Mouse (Mus musculus): Measurements from ENCODE around the gene Lmna.

The Lmna gene

GRCm38 (mm10) chr3:88538271-88539145, 28.8 kb upstream of the Lmna start:
- no peak for DNase-seq (ENCODE audit: low read depth)

DNA sequence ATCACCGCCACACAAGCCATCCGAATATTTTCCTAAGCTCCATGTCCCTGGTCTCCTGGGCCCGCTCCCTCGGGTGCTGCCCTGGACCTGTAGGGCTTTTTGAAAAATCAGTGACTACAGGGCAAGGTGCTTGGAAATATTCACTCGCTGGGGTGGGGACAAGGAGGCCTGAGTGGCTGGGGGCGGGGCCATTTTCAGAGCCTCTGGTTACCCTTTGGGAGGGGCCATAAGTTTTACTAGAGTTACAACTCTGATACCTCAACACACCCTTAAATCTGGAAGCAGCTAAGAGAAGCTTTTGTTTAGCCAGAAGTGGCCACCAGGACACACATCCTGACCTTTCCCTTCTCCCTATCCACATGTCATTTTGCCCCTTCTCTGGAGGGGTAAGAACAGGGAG, 27.4 kb upstream of the Lmna start:
- no peak for DNase-seq (ENCODE audit: low read depth)

DNA sequence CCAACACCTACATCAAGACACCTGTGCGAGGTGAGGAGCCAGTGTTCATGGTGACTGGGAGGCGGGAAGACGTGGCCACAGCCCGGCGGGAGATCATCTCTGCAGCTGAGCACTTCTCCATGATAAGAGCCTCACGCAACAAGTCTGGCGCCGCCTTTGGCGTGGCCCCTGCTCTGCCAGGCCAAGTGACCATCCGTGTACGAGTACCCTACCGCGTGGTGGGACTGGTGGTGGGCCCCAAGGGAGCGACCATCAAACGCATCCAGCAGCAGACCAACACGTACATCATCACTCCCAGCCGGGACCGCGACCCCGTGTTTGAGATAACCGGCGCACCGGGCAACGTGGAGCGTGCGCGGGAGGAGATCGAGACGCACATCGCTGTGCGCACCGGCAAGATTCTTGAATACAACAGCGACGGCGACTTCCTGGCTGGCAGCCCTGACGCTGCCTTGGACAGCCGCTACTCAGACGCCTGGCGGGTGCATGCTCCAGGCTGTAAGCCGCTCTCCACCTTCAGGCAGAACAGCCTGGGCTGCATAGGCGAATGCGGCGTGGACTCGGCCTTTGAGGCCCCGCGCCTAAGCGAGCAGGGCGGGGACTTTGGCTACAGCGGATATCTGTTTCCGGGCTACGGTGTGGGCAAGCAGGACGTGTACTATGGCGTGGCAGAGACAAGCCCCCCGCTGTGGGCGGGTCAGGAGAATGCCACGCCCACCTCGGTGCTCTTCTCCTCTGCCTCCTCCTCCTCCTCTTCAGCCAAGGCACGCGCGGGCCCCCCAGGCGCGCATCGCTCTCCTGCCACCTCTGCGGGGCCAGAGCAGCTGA, 26.6 kb upstream of the Lmna start:
- no peak for DNase-seq (ENCODE audit: low read depth)

- no peak for DNase-seq (ENCODE audit: low read depth)
These were observed 25.8 kb upstream of the Lmna start for GRCm38 (mm10) chr3:88535527-88535926.

- no peak for DNase-seq (ENCODE audit: low read depth)
These were observed 25.2 kb upstream of the Lmna start for GRCm38 (mm10) chr3:88535005-88535404.

DNA sequence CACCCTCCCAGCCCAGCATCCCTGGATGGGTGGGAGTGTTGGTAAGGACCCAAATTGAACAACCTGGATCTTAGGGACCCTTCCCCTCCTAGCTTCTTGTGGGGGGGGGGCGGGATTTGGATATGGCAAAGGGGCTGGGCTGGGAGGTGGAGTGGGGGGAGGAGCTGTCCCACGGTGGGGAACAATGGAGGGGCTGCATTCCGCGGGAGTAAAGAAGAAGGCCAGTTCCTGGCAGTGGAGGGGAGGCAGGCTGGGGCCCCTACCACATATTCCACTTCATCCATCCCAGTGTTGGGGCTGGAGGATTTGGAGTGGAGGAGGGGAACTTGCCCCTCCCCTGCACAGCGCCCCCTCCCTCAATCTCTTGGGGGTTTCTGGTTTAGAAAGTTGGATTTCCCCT, 23.9 kb upstream of the Lmna start:
- no peak for DNase-seq (ENCODE audit: low read depth)

GRCm38 (mm10) chr3:88532689-88533511, 23.1 kb upstream of the Lmna start:
- DNase-seq (ENCODE audit: low read depth) = no peak

- DNase-seq (ENCODE audit: low read depth) = no peak
These were observed 22.5 kb upstream of the Lmna start, which contains the start of gene Mex3a for GRCm38 (mm10) chr3:88532299-88532674. Gene Mex3a (plus strand): TSS chr3:88532395.

DNA sequence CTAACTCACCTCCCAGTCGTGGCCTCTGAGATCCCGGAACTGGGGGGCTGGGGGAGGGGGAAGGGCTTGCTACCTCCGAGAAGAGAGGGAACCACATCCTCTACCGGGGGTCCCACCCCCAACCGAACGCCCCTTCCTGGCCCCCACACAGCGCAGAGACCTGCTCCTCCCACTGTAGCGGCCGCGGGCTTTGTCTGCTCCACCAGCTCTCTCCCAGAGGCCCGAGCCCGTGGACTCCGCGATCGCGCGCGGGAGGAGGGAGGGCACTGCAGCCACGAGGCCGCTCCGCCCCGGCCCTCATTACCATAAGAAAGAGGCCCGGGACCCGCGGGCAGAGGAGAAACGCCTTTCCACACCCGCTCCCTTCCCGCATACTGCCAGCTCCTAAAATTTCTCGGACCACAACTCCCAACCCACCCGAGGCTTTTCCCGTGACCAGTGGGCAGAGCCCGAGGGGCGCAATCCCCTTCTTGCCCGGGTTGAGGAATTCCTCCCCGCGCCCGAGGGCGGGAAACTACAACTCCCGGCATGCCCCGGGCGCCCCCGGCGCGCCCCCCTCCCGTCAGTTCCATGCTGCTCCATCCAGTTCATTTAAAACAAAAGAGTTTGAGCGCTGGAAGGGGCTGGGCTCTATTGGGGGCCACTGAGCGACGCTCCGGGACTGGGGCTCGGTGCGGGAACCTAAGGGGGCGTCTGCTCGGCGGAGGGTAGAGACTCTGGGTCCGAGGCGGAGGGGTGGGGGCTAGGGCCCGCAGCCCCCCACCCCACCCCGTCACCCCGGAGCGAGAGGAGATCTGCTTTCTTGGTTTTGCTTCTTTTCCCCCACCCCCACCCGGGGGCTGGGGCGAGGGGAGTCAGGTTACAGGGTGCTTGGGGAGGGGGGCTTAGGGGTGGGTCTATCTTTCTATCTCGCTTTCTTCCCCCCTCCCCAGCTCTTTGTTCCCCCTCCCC, 21.9 kb upstream of the Lmna start:
- DNase-seq (ENCODE audit: low read depth) = no peak

DNA sequence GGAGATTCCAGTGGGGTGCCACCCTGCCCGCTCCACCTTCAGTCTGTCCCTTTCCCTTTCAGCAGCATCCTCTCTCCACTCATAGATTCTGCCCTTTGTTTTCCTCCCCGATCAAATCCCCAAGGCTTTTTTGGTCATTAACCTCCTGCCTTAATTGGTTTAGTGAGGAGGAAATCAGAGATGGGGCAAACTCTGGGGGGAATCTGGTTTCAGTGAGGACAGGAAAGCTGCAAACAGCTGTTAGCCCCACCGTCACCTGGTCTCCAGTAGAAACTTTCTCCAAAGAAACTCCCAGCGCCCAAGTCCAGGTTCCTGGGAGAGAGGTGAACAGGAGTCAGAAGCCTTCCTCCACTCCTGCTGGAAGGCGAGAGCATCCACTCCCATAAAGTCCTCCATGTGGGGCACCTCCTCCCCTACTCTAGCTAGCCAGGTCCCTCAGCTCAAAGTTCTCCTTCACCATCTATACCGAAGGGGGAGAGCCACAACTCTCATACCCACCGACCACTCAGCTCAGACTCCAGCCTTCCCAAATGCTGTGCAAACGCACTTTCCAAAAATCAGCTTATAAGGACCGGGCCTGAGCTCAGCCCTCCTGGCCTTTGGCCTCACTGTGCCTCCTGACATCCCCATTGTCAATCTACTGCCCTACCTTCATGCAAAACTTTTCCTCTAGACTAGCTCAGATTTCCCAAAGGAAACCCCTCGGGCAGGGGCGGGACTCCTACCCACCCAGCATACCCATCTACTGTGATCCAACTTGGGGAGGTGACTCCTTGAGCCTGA, 20.5 kb upstream of the Lmna start:
- DNase-seq (ENCODE audit: low read depth) = no peak

DNA sequence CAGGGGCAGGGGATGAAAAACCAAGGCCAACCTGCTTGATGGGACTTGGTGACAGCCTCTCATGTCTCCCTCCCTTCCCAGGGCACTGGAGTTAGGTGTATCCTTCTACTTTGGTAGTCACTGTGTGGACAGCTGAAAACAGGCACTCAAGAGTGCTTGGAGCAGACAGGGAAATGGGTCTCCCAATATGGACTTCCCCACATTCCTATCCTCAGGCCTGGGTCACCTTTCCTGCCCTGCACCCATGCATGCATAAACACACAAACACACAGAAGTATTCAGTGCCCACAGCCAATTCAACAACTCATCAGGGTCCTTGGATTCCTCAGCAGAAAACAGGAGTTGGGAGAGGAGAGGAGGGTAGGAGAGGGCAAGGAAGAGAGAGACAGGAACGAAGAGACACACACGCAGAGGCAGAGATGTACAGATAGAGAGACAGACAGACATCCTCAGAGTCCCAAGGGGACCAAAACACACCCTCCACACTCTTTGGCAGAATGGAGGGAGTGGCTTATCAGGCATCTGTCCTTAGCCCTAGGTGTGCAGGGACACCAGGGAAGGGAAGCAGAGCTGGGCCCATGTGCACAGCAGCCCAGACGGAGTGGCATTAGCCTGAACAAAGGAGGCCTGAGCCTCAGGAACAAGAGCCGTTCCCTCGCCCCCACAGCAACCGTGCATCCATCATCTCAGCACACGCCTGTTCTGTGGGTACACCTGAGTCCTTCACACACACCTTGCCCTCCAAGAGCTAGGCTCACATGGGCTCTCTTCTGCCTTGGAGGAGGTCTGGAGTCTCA, 19.6 kb upstream of the Lmna start:
- DNase-seq (ENCODE audit: low read depth) = no peak

GRCm38 (mm10) chr3:88528646-88529045, 18.9 kb upstream of the Lmna start:
- no peak for DNase-seq (ENCODE audit: low read depth)

- no peak for DNase-seq (ENCODE audit: low read depth)
These were observed 17.8 kb upstream of the Lmna start for GRCm38 (mm10) chr3:88527565-88527964.

- no peak for DNase-seq (ENCODE audit: low read depth)
These were observed 16.7 kb upstream of the Lmna start for GRCm38 (mm10) chr3:88526157-88527131.

GRCm38 (mm10) chr3:88525021-88525420, 15.3 kb upstream of the Lmna start:
- DNase-seq (ENCODE audit: low read depth) = no peak

DNA sequence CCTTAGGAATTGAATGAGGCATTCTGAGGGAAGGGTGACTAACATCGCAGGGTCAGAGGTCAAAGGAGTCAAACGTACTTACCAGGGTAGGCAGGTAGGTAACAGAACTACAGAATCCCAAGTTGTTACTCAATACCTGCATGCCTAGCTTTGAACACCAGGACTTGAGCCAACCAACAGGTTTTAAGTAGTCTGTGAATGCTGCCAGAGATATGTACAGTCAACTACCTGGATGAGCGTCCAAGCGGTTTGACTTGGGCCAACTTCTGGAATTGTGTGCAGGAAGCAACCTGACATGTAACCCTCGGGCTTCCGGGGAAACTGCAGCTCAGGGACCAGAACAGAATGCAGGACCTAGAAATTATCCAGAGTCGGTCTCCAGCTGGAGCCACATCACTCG, 13.3 kb upstream of the Lmna start:
- no peak for DNase-seq (ENCODE audit: low read depth)

- DNase-seq (ENCODE audit: low read depth) = no peak
These were observed 12.1 kb upstream of the Lmna start for GRCm38 (mm10) chr3:88521803-88522331.

GRCm38 (mm10) chr3:88521156-88521555, 11.4 kb upstream of the Lmna start:
- DNase-seq (ENCODE audit: low read depth) = no peak
